Mouse (Mus musculus) stomach, embryonic 15.5 days (tissue): ENCODE data around the gene Mterf2. TPM values are rescaled to one million over a fixed set of nuclear protein-coding genes. Genes with fewer than 3 reads are reported as not detected.

ENCODE experiments used
- ATAC-seq: fragments of 200-750 bp; cut with Nextera tagmentation; 2 replicates; pipeline ENCODE4 v1.8.0; 2017; ENCODE audit warnings: low read depth, moderate number of reproducible peaks, moderate TSS enrichment; ENCODE audit not compliant: insufficient read depth, low FRiP score
- H3K27ac ChIP-seq: fragments of 300-500 bp; sonication (generic); 2 replicates; pipeline ENCODE4 v1.5.1; 2015; ENCODE audit warnings: mild to moderate bottlenecking, inconsistent platforms
- H3K27me3 ChIP-seq: fragments of 300-500 bp; sonication (generic); replicated peaks from 2 replicates; pipeline ENCODE4 v1.6.1; 2015; ENCODE audit warnings: inconsistent platforms
- H3K36me3 ChIP-seq: fragments of 300-500 bp; sonication (generic); 2 replicates; pipeline ENCODE4 v1.6.1; 2015; ENCODE audit warnings: inconsistent platforms
- H3K4me1 ChIP-seq: fragments of 300-500 bp; sonication (generic); 2 replicates; pipeline ENCODE4 v1.6.1; 2015; ENCODE audit warnings: inconsistent platforms
- H3K4me2 ChIP-seq: fragments of 300-500 bp; sonication (generic); 2 replicates; pipeline ENCODE4 v1.6.1; 2015; ENCODE audit warnings: mild to moderate bottlenecking, inconsistent platforms
- H3K4me3 ChIP-seq: fragments of 300-500 bp; sonication (generic); replicated peaks from 2 replicates; pipeline ENCODE4 v1.5.1; 2015; ENCODE audit warnings: inconsistent platforms
- H3K9ac ChIP-seq: fragments of 300-500 bp; sonication (generic); 2 replicates; pipeline ENCODE4 v1.6.1; 2015; ENCODE audit warnings: inconsistent platforms
- H3K9me3 ChIP-seq: fragments of 300-500 bp; sonication (generic); 2 replicates; pipeline ENCODE4 v1.6.1; 2016; ENCODE audit warnings: inconsistent platforms
- WGBS: fragments of 180-500 bp; shearing (Covaris S2); methylation state at CpG from one replicate; pipeline ENCODE4 v1.1.7; 2015; 5-methylcytosine and 5-hydroxymethylcytosine counted together
- polyA plus RNA-seq: library from polyadenylated mRNA; unstranded; fragments of >200 nt; fragmentation: Nextera tagmentation; extraction: Ambion mirVana; gene quantifications from 2 replicates; pipeline ENCODE4 v1.2.1, GENCODE M21; 2015

The Mterf2 gene
- polyA plus RNA-seq = 9.8 and 12.9 TPM in 2 replicates

- ATAC-seq = peak; percentile 100
- Histone ChIP-seq H3K4me2 (peak within 1 kb of the TSS; percentile 70), H3K9me3 (no peaks in the 10 kb centered on the region), H3K9ac (0 out of 2 replicates have a peak within 1 kb of the TSS, but pooled peaks have one; percentile 10), H3K4me3 (peak within 1 kb of the TSS; percentile 59), H3K4me1 (peaks cover 4% of the 10 kb centered on the region), H3K27me3 (no peaks in the 10 kb centered on the region), H3K27ac (no peak within 1 kb of the TSS), H3K36me3 (0 out of 2 replicates have a peak, but pooled peaks cover 4% of the 10 kb centered on the region)
- 7% methylated on average over 20 of the region's 20 CpGs for WGBS
Observed at GRCm38 (mm10) chr10:85127395-85128287, at the start of gene Mterf2. Mterf2 (minus strand) TSS chr10:85128027.

GRCm38 (mm10) chr10:85176640-85177039, 48.8 kb upstream of the Mterf2 start:
- Histone ChIP-seq H3K4me2 (no peak overlapping the region), H3K27me3 (no peaks in the 10 kb centered on the region), H3K4me3 (no peak overlapping the region), H3K27ac (no peak overlapping the region), H3K9me3 (no peaks in the 10 kb centered on the region), H3K9ac (no peak overlapping the region), H3K36me3 (no peaks in the 10 kb centered on the region), H3K4me1 (no peaks in the 10 kb centered on the region)
- WGBS = 62% methylated on average over 2 of the region's 2 CpGs
- no peak for ATAC-seq

- no peak for ATAC-seq
- 90% methylated on average over 5 of the region's 5 CpGs for WGBS
- Histone ChIP-seq H3K27me3 (no peaks in the 10 kb centered on the region), H3K9me3 (no peaks in the 10 kb centered on the region), H3K36me3 (no peaks in the 10 kb centered on the region), H3K9ac (no peak overlapping the region), H3K27ac (no peak overlapping the region), H3K4me2 (no peak overlapping the region), H3K4me1 (no peaks in the 10 kb centered on the region), H3K4me3 (no peak overlapping the region)
Observed at GRCm38 (mm10) chr10:85165306-85165705, 37.5 kb upstream of the Mterf2 start.

- ATAC-seq = no peak; the same call in 1 of the 2 replicates
- Histone ChIP-seq H3K27me3 (no peaks in the 10 kb centered on the region), H3K4me3 (no peak overlapping the region), H3K36me3 (no peaks in the 10 kb centered on the region), H3K4me1 (no peaks in the 10 kb centered on the region), H3K9ac (no peak overlapping the region), H3K4me2 (no peak overlapping the region), H3K27ac (no peak overlapping the region), H3K9me3 (no peaks in the 10 kb centered on the region)
- 89% methylated on average over 13 of the region's 13 CpGs for WGBS
Observed at GRCm38 (mm10) chr10:85164791-85165190, 37.0 kb upstream of the Mterf2 start.

GRCm38 (mm10) chr10:85161745-85162351, 34.0 kb upstream of the Mterf2 start:
- no peak overlapping the region for H3K27ac ChIP-seq
- WGBS = 72% methylated on average over 5 of the region's 5 CpGs

GRCm38 (mm10) chr10:85159989-85160619, 32.3 kb upstream of the Mterf2 start:
- Histone ChIP-seq H3K27ac (no peak overlapping the region), H3K4me2 (no peak overlapping the region), H3K36me3 (no peaks in the 10 kb centered on the region), H3K9me3 (no peaks in the 10 kb centered on the region), H3K27me3 (no peaks in the 10 kb centered on the region), H3K4me1 (no peaks in the 10 kb centered on the region), H3K9ac (no peak overlapping the region), H3K4me3 (no peak overlapping the region)
- ATAC-seq = no peak
- 66% methylated on average over 1 of the region's 1 CpGs for WGBS

More at GRCm38 (mm10) chr10:85161745-85162351, 34.0 kb upstream of the Mterf2 start:
- no peaks in the 10 kb centered on the region for H3K9me3 ChIP-seq
- no peak for ATAC-seq
- H3K9ac ChIP-seq = no peak overlapping the region
- no peaks in the 10 kb centered on the region for H3K4me1 ChIP-seq
- H3K27me3 ChIP-seq = no peaks in the 10 kb centered on the region
- H3K36me3 ChIP-seq = no peaks in the 10 kb centered on the region
- H3K4me2 ChIP-seq = no peak overlapping the region
- no peak overlapping the region for H3K4me3 ChIP-seq

- H3K9ac ChIP-seq = no peak overlapping the region
- H3K27ac ChIP-seq = no peak overlapping the region
- ATAC-seq = no peak
- H3K36me3 ChIP-seq = no peaks in the 10 kb centered on the region
- WGBS = 88% methylated on average over 7 of the region's 7 CpGs
- H3K27me3 ChIP-seq = no peaks in the 10 kb centered on the region
- H3K4me2 ChIP-seq = no peak overlapping the region
- H3K9me3 ChIP-seq = no peaks in the 10 kb centered on the region
- H3K4me3 ChIP-seq = no peak overlapping the region
- no peaks in the 10 kb centered on the region for H3K4me1 ChIP-seq
Observed at GRCm38 (mm10) chr10:85157451-85157850, 29.6 kb upstream of the Mterf2 start.

GRCm38 (mm10) chr10:85154195-85154594, 26.4 kb upstream of the Mterf2 start:
- Histone ChIP-seq H3K4me2 (no peak overlapping the region), H3K36me3 (no peaks in the 10 kb centered on the region), H3K9ac (no peak overlapping the region), H3K9me3 (no peaks in the 10 kb centered on the region), H3K27ac (no peak overlapping the region), H3K4me3 (no peak overlapping the region), H3K27me3 (no peaks in the 10 kb centered on the region), H3K4me1 (no peaks in the 10 kb centered on the region)
- ATAC-seq = no peak
- 10% methylated on average over 2 of the region's 2 CpGs for WGBS

- Histone ChIP-seq H3K4me2 (no peak overlapping the region), H3K27ac (no peak overlapping the region), H3K9me3 (no peaks in the 10 kb centered on the region), H3K4me3 (no peak overlapping the region), H3K4me1 (no peaks in the 10 kb centered on the region), H3K27me3 (no peaks in the 10 kb centered on the region), H3K36me3 (peaks cover 9% of the 10 kb centered on the region; the same call in 1 of the 2 replicates), H3K9ac (no peak overlapping the region)
- no peak for ATAC-seq
- 88% methylated on average over 5 of the region's 5 CpGs for WGBS
Observed at GRCm38 (mm10) chr10:85149226-85149625, 21.4 kb upstream of the Mterf2 start.

GRCm38 (mm10) chr10:85146282-85146681, 18.5 kb upstream of the Mterf2 start:
- no peak overlapping the region for H3K4me3 ChIP-seq
- H3K4me2 ChIP-seq = no peak overlapping the region
- H3K27ac ChIP-seq = no peak overlapping the region
- peaks cover 13% of the 10 kb centered on the region; the same call in 1 of the 2 replicates for H3K36me3 ChIP-seq
- no peak overlapping the region for H3K9ac ChIP-seq
- H3K9me3 ChIP-seq = no peaks in the 10 kb centered on the region
- 87% methylated on average over 14 of the region's 14 CpGs for WGBS
- no peaks in the 10 kb centered on the region for H3K4me1 ChIP-seq
- H3K27me3 ChIP-seq = no peaks in the 10 kb centered on the region
- ATAC-seq = no peak

GRCm38 (mm10) chr10:85141465-85141864, 13.6 kb upstream of the Mterf2 start:
- Histone ChIP-seq H3K4me1 (no peaks in the 10 kb centered on the region), H3K27ac (no peak overlapping the region), H3K4me2 (no peak overlapping the region), H3K9me3 (no peaks in the 10 kb centered on the region), H3K27me3 (no peaks in the 10 kb centered on the region), H3K36me3 (peaks cover 11% of the 10 kb centered on the region; the same call in 1 of the 2 replicates), H3K9ac (no peak overlapping the region), H3K4me3 (no peak overlapping the region)
- WGBS = 53% methylated on average over 9 of the region's 9 CpGs
- ATAC-seq = no peak

- H3K4me1 ChIP-seq = no peaks in the 10 kb centered on the region
- H3K4me3 ChIP-seq = no peak overlapping the region
- no peaks in the 10 kb centered on the region for H3K27me3 ChIP-seq
- H3K9ac ChIP-seq = no peak overlapping the region
- ATAC-seq = no peak
- no peak overlapping the region for H3K27ac ChIP-seq
- H3K9me3 ChIP-seq = no peaks in the 10 kb centered on the region
- WGBS = 76% methylated on average over 6 of the region's 6 CpGs
- no peak overlapping the region for H3K4me2 ChIP-seq
- H3K36me3 ChIP-seq = 0 out of 2 replicates have a peak, but pooled peaks cover 4% of the 10 kb centered on the region
Observed at GRCm38 (mm10) chr10:85136573-85136972, 8.7 kb upstream of the Mterf2 start.
